8 mouse cellular contexts compared by ENCODE assay signal in the genomic region with DNA sequence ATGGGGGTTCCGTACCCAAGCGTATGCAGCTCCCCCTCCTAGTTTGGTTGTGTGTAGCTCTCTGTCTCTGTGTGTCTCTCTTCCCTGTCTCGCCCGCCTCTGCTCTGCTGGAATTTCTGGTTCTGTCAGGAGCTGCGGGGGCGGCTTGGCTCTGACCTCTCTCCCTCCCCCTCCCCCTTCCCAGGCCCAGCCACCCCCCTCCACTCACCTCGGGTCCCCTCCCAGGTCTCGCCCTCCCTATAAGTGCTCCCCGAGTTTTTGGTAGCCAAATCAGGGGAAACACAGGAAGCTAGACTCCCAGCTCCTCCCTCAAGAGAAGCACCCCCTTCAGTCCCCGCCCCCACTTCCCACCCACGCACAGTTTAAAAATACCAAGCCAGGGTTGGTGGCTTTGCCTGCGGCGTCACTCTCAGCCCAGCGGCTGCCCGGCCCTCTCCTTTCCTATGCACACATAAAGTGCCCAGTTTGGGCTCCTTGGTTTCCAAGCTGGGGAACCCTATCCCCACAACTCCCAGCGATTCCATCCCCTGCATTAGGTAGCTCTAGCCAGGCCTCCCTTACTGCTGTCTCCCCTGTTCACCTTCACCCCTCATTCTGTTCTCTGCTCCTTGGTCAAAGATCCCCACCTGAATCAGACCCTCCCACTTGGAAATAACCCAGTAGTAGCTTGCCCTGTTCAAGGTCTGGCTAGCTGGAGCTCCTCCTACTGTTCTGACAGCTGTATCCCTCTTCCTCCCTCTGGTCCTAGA. TPM values are rescaled to one million over a fixed set of nuclear protein-coding genes. Genes with fewer than 3 reads are reported as not detected.
DNase-seq lines count a peak whose midpoint lies in the region; ATAC-seq lines count a peak whose summit lies in the region.

No protein-coding gene starts in this region.

- peak overlapping the region; percentile 10; the same call in 1 of the 2 replicates for H3K4me3 ChIP-seq in neural tube, embryonic 13.5 days

- peak overlapping the region; percentile 45 for H3K9ac ChIP-seq in neural tube, embryonic 13.5 days

- peak; percentile 67 to 68 for DNase-seq in B cell, adult 2 months
- peak; percentile 97 for DNase-seq in Muller cell, postnatal 12 days (ENCODE audit: inconsistent ontology term)
- peak; percentile 79 to 86 for DNase-seq in cerebellum, postnatal 25 days
- peak; percentile 69 for DNase-seq in heart, adult 8-10 months (ENCODE audit: low spot score)
- DNase-seq in kidney, adult 18-20 months: peak; percentile 78
- DNase-seq in lung, adult 18-20 months: peak; percentile 73 to 83
- peak; percentile 71 to 75 for DNase-seq in thymus, postnatal 36 days

- ATAC-seq in neural tube, embryonic 13.5 days (ENCODE audit: low read depth): no peak

- no peak overlapping the region for H3K27ac ChIP-seq in neural tube, embryonic 13.5 days (replicated peaks)

- WGBS in neural tube, embryonic 13.5 days: 3% methylated on average over 16 of the region's 16 CpGs

- H3K4me2 ChIP-seq in neural tube, embryonic 13.5 days: peak overlapping the region; percentile 42

- H3K27me3 ChIP-seq in neural tube, embryonic 13.5 days: peaks cover 85% of the 10 kb centered on the region

- H3K9me3 ChIP-seq in neural tube, embryonic 13.5 days: no peaks in the 10 kb centered on the region

- peaks cover 57% of the 10 kb centered on the region for H3K4me1 ChIP-seq in neural tube, embryonic 13.5 days (replicated peaks)

- no peaks in the 10 kb centered on the region for H3K36me3 ChIP-seq in neural tube, embryonic 13.5 days

RNA-seq across cellular contexts. Expression of a gene that starts 4.6 kb away (rescaled TPM):
- total RNA-seq in heart, adult 8-10 months (2022): 1 to 10 TPM; 3.0 to 5.1 (median 3.6) TPM
- polyA plus RNA-seq in neural tube, embryonic 13.5 days (2015; fragmentation: Nextera tagmentation; extraction: Ambion mirVana): 3.3 and 3.6 TPM in 2 replicates

RNA-seq across cellular contexts. Expression of a gene that starts 6.3 kb away (rescaled TPM):
- 10 to 100 TPM in 1 of 4 experiments, 1 to 10 TPM in 3; 5.0 to 10.3 (median 6.6) TPM for total RNA-seq in heart, adult 8-10 months (2022)
- 4.0 and 4.5 TPM in 2 replicates for polyA plus RNA-seq in neural tube, embryonic 13.5 days (2015; fragmentation: Nextera tagmentation; extraction: Ambion mirVana)

RNA-seq across cellular contexts. Expression of a gene that starts 19.3 kb away (rescaled TPM):
- total RNA-seq in heart, adult 8-10 months (2022): 10 to 100 TPM; 38.4 to 43.7 (median 43.2) TPM
- polyA plus RNA-seq in neural tube, embryonic 13.5 days (2015; fragmentation: Nextera tagmentation; extraction: Ambion mirVana): 5.9 and 6.0 TPM in 2 replicates

RNA-seq across cellular contexts. Expression of a gene that starts 41.1 kb away (rescaled TPM):
- total RNA-seq in heart, adult 8-10 months (2022): 10 to 100 TPM; 64.0 to 88.9 (median 74.0) TPM
- 80.9 and 110 TPM in 2 replicates for polyA plus RNA-seq in neural tube, embryonic 13.5 days (2015; fragmentation: Nextera tagmentation; extraction: Ambion mirVana)

RNA-seq across cellular contexts. Expression of a gene that starts 42.9 kb away (rescaled TPM):
- under 1 TPM in 1 of 4 experiments, not detected in 3; 0.08 TPM for total RNA-seq in heart, adult 8-10 months (2022)
- 0.88 and 0.96 TPM in 2 replicates for polyA plus RNA-seq in neural tube, embryonic 13.5 days (2015; fragmentation: Nextera tagmentation; extraction: Ambion mirVana)
